Mouse (Mus musculus): ENCODE measurements around the gene Daam2. TPM values are rescaled to one million over a fixed set of nuclear protein-coding genes. Genes with fewer than 3 reads are reported as not detected.

The Daam2 gene
- 10 to 100 TPM; 66.2 to 85.4 (median 78.1) TPM for total RNA-seq (2022)

- peak; percentile 44 to 68 for DNase-seq (ENCODE audit: low spot score in 2 of 2)
Measured at GRCm38 (mm10) chr17:49563830-49564470, at the start of gene Daam2. TSS of gene Daam2 (minus strand) at chr17:49564343.

GRCm38 (mm10) chr17:49610296-49610695 is 46.2 kb upstream of the Daam2 start:
- no peak for DNase-seq (ENCODE audit: low spot score in 2 of 2)

GRCm38 (mm10) chr17:49607351-49608027 is 43.3 kb upstream of the Daam2 start:
- no peak for DNase-seq (ENCODE audit: low spot score in 2 of 2)

GRCm38 (mm10) chr17:49605397-49605796 is 41.3 kb upstream of the Daam2 start:
- DNase-seq (ENCODE audit: low spot score in 2 of 2), result no peak

- DNase-seq (ENCODE audit: low spot score in 2 of 2), result peak; percentile 20 to 30
Measured at GRCm38 (mm10) chr17:49590051-49590450, 25.9 kb upstream of the Daam2 start.

DNA sequence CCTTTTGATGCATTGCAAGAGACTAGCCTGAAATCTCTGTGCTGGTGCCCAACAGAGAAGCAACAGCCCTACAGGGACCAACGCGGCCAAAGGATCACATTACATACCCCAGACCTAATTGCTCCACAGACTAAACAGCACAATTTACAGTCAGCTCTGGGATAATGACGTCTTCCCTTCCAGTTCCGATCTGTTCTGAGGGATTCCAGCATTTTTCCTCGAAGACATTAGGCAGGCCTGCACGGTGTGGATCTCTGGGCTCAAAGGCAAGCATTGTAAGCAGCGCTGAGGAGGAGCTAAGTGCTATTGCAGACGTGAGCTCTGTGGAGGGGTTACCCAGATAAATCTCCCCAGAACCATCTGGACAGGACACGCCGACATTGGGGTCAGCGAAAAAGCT is 18.3 kb upstream of the Daam2 start:
- no peak for DNase-seq (ENCODE audit: low spot score in 2 of 2)

DNA sequence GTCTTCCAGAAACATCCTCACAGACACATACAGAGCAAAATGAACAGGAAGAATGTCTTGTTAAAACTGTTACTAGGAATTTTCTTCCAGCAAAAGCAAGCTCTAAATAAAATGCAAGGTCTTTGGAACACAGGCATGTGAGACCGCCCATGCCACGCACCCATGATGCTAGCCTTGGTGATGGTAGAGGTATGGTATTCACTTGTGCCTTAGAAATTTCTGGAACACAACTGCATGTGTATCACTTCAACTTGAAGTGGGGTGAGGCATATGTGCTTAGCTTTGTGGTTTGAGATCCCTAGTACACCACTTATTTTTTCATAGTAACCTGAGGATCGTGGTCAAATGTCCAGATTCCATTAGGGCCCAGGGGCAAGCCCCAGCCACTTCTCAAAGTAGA is 13.2 kb upstream of the Daam2 start:
- no peak for DNase-seq (ENCODE audit: low spot score in 2 of 2)

GRCm38 (mm10) chr17:49568717-49569116 is 4.6 kb upstream of the Daam2 start:
- DNase-seq (ENCODE audit: low spot score in 2 of 2), result no peak

DNA sequence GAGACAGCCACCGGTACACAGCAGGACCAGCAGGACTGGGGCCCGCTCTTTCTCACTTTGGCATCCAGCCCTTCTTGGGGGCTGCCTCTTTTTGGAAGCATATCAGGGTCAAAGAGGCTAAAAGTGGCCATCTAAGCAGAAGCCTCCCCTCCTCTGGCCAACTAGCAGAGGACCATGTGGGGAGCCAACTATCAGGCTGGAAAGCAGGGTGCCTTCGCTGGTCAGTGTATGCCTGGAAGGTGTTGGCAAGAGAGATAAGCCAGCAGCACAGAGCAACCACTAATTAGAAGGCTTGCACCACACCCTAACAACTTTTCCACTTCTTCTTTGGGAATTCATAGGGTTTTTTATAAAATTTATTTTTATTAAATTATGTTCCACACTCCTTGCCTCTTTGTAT is 346 bp upstream of the Daam2 start:
- DNase-seq (ENCODE audit: low spot score in 2 of 2), result no peak

GRCm38 (mm10) chr17:49563416-49563780 is 745 bp downstream of the Daam2 start:
- no peak for DNase-seq (ENCODE audit: low spot score in 2 of 2)

- no peak for DNase-seq (ENCODE audit: low spot score in 2 of 2)
Measured at GRCm38 (mm10) chr17:49562701-49563415, 1.3 kb downstream of the Daam2 start.

- no peak for DNase-seq (ENCODE audit: low spot score in 2 of 2)
Measured at GRCm38 (mm10) chr17:49561985-49562384, 2.2 kb downstream of the Daam2 start.

DNA sequence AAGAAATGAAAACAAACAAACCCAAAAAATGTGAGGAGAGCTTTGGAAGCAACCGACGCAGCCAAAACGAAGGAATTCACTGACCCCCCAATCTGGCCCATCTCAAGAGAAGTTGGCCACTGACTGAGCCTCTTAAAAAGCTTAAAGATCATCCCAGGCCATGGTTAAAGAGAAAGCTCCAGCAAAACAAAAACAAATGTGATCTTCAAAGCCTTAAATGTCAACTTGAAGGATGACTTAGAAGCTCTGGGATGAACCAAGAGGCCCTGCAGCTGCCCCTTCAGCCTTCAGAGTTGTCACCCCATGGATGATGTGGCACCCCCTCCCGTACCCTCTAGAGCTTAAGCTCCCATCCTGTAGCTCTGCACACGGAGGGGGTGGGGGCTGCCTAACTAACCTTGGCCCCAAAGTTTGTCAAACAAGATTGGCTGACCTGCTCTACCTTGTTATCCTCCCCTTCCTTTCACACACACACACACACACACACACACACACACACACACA is 4.3 kb downstream of the Daam2 start:
- DNase-seq (ENCODE audit: low spot score in 2 of 2), result no peak

DNA sequence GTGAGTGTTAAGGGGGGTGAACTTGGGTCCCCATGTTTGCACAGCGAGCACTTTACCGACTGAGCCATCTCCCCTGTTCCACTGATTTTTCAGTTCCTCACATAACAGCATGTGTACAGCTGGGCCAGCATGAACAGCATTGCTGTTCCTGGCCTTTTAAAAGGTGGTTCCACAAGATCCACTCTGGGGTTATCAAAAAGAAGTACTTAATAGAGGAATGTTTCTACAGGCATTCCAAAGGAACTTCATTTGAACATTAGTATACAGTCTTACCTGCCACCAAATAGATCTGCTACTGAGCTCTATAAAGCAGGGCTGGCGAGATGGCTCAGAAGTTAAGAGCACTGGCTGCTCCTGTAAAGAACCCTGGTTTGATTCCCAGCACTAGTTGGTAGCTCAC is 8.0 kb downstream of the Daam2 start:
- DNase-seq (ENCODE audit: low spot score in 2 of 2), result no peak

GRCm38 (mm10) chr17:49551991-49552390 is 12.2 kb downstream of the Daam2 start:
- DNase-seq (ENCODE audit: low spot score in 2 of 2), result no peak

- no peak for DNase-seq (ENCODE audit: low spot score in 2 of 2)
Measured at GRCm38 (mm10) chr17:49551465-49551864, 12.7 kb downstream of the Daam2 start.

DNA sequence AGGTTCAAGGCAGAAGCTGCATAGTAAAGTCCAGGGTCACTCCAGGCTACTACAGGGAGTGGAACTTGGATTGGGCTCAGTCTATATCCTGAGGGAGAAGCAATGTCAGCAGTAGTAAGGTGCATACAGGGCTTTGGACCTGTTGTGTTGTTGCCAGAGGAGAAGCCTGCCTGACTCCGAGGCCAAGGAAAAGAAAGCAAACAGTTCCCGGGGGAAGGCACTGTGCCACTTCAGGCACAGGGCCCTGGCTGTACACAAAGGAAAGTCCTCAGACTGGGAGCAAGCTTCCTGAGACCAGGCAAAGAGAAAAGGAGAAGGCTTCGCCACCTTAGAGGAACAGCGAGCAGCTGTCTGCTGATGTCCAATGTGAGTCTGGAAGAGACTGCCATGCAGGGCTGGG is 18.1 kb downstream of the Daam2 start:
- no peak for DNase-seq (ENCODE audit: low spot score in 2 of 2)

GRCm38 (mm10) chr17:49545424-49545823 is 18.7 kb downstream of the Daam2 start:
- no peak for DNase-seq (ENCODE audit: low spot score in 2 of 2)

DNA sequence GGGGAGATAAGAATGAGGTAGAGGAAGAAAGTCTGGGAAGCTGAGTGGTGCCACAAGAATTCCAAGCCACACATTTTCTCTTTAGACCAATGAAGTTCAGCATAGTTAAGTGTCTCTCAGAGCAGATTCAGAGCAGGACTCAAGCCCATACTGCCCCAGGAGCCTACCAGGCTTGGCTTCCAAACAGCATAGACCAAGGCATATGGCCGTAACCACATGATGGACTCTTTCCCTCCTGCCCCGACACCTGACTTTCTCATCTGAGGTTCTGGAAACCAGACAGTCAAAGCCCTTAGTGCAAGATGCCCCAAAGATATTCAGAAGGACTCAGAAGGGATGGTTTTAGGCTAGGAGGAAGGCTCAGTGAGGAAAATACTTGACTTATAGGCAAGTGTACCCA is 19.6 kb downstream of the Daam2 start:
- DNase-seq (ENCODE audit: low spot score in 2 of 2), result no peak

- no peak for DNase-seq (ENCODE audit: low spot score in 2 of 2)
Measured at GRCm38 (mm10) chr17:49540706-49541105, 23.4 kb downstream of the Daam2 start.

DNA sequence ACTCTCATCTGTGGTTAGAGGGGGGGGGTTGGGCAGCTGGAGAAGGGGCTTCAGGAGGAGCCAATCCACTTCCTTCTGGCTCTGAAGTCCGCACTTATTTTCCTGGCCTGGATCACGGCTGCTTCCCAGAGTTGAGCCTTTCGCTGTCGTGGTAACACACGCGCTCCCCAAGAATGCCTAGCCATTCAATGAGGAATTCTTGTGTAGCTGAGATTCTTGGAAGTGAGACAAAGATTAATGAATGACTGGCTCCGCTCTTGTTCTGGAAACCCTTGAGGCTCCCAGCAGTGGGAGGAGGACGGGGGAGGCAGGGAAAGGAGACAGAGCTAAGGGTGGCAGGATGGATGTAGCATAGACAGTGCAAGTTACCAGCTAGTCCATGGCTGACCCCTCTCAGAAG is 24.9 kb downstream of the Daam2 start:
- peak; percentile 64 to 80 for DNase-seq (ENCODE audit: low spot score in 2 of 2)

GRCm38 (mm10) chr17:49535580-49535979 is 28.6 kb downstream of the Daam2 start:
- no peak for DNase-seq (ENCODE audit: low spot score in 2 of 2)
